Mouse (Mus musculus): ENCODE data around the gene Men1. TPM values are rescaled to one million over a fixed set of nuclear protein-coding genes. Genes with fewer than 3 reads are reported as not detected.

Men1 gene
- polyA plus RNA-seq, 1 experiment from 2014 or later, result 91.8 TPM

DNA sequence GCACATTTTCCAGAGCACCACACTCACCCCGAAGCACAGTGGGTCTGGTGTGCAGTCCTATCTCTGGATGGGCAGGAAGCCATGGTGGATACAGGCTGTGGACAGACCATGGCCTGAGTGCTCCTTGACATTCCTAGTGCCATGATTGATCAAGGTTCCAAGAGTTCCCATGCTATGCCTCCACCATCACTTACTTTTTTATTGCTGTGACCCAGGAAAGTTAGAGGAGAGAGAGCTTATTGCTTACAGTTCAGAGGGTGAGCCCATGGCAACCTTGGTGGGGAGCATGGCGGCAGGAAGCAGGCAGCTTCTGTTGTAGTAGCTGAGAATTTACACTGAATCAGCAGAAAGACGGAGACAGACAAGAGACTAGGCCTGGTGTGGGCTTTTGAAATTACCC, 26.5 kb downstream of the Men1 start:
- Histone ChIP-seq H3K27ac (no peak overlapping the region), H3K27me3 (no peaks in the 10 kb centered on the region), H3K9me3 (replicated peaks) (no peaks in the 10 kb centered on the region), H3K4me1 (peaks cover 22% of the 10 kb centered on the region), H3K36me3 (peaks cover 18% of the 10 kb centered on the region), H3K4me2 (no peak overlapping the region), H3K4me3 (replicated peaks) (no peak overlapping the region), H3K9ac (no peak overlapping the region)
- 90% methylated on average over 3 of the region's 3 CpGs for WGBS
- no peak for ATAC-seq (replicated peaks; ENCODE audit: low FRiP score)

DNA sequence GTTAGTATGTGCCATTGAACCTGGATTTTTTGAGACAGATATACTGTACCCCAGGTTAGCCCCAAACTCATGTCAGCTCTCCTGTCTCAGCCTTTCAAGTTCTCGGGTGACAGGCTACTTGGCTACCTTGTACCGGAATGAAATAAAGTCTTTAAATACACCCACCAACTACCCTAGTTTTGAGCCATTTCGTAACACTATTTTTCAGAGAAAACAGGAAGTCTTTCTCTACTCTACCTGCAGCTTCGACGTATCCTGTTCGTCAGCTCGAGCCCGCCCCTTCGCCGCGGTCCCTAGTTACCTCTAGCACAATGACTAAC, 28.3 kb downstream of the Men1 start:
- 1% methylated on average over 11 of the region's 11 CpGs for WGBS
- Histone ChIP-seq H3K4me1 (peaks cover 31% of the 10 kb centered on the region), H3K4me2 (peak overlapping the region; percentile 80), H3K36me3 (peaks cover 36% of the 10 kb centered on the region), H3K9me3 (replicated peaks) (no peaks in the 10 kb centered on the region), H3K4me3 (replicated peaks) (peak overlapping the region; percentile 96), H3K27me3 (no peaks in the 10 kb centered on the region), H3K9ac (peak overlapping the region; percentile 41), H3K27ac (peak overlapping the region; percentile 98)
- ATAC-seq (replicated peaks; ENCODE audit: low FRiP score), result no peak

DNA sequence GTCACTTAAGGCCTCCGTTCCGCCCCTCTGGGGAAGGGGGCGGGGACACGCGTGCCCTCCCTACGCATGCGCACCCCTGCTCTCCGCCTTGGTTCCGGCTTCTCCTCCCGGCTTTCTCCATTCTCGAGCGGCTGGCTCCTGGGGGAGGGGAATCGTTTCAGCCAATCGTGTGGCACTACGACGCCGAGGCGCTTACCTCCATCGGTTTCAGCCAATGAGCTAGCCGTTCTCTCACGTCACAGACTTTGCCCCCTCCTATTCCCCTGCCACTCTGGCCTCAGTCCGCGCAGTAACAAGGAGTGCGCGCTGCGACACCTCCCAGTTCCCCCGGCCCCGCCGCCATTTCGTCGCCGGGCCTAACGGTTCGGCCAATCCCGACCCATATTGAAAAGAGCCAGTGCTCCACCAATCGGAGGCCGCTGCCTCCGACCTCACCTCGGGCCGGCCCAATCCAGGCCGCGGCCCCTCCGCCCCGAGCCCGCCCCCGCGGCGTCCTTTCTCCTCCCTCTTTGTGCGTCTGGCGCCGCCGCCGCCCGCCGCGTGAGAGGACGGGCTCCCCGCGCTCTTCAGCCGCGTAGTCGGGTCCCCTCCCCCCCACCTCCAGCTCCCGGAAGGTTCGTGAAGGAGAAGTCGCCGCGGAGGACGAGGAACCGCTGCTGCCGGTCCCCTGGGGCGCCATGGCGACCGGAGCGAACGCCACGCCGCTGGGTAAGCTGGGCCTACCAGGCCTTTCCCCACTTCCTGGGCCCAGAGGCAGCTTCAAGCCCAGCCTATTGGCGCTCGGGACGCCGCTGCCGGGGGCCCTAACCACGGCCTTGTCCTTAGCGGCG, 28.8 kb downstream of the Men1 start, which contains the start of gene Sf1:
TSS of gene Sf1 (plus strand) at position 280 of the 830 bp plus-strand sequence.
- peak; percentile 98 for ATAC-seq (replicated peaks; ENCODE audit: low FRiP score)
- H3K9me3 ChIP-seq (replicated peaks), result no peaks in the 10 kb centered on the region
- peaks cover 42% of the 10 kb centered on the region for H3K36me3 ChIP-seq
- H3K27ac ChIP-seq, result peak within 1 kb of the TSS; percentile 98
- H3K4me3 ChIP-seq (replicated peaks), result peak within 1 kb of the TSS; percentile 96
- H3K9ac ChIP-seq, result peak within 1 kb of the TSS; percentile 99
- under 1% methylated on average over 84 of the region's 85 CpGs for WGBS
- H3K4me2 ChIP-seq, result peak within 1 kb of the TSS; percentile 80
- H3K4me1 ChIP-seq, result peaks cover 31% of the 10 kb centered on the region
- no peaks in the 10 kb centered on the region for H3K27me3 ChIP-seq

DNA sequence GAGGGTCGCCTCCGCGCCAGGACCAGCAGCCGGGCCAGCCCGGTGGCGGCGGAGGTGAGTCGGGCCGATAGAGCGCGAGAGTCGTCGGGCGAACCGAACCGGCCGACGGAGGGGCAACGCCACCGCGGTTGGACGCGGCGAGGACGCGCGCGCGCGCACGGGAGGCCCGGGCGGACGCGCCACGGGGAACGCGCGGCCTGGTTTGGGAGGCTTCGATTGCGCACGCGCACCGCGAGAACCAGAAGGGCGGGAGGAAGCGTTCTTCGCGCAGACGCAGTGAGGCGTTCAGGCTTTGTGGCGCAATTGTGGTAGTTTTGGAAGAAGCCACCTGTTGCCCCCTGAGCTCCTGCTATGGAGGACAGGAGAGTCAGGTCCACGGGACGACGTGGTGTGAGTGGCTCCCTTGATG, 29.5 kb downstream of the Men1 start:
- H3K9ac ChIP-seq, result peak overlapping the region; percentile 99
- H3K4me1 ChIP-seq, result peaks cover 31% of the 10 kb centered on the region
- peak overlapping the region; percentile 80 for H3K4me2 ChIP-seq
- peak overlapping the region; percentile 98 for H3K27ac ChIP-seq
- H3K4me3 ChIP-seq (replicated peaks), result peak overlapping the region; percentile 96
- H3K36me3 ChIP-seq, result peaks cover 48% of the 10 kb centered on the region
- WGBS, result under 1% methylated on average over 55 of the region's 55 CpGs
- H3K9me3 ChIP-seq (replicated peaks), result no peaks in the 10 kb centered on the region
- H3K27me3 ChIP-seq, result no peaks in the 10 kb centered on the region
- peak; percentile 2; the same call in 1 of the 2 replicates for ATAC-seq (replicated peaks; ENCODE audit: low FRiP score)

DNA sequence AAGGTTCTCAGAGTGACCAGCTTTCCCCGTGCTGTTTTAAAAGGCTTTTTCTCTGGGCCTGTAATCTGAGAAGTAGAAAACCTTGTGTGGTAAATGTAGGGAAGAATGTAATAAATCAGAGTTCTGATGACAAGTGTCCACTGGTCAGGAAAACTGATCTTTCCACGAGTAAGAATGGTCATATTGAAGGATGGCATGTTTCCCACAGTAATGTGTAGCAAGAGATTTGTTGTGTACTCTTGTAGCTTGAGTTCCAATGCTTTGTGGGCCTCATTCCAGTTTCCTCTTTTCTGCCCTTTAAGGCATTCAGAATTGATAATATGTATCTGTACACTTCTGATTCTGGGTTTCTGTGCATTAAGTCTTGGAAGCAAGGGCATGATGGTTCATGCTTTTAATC, 30.1 kb downstream of the Men1 start:
- H3K9ac ChIP-seq, result peak overlapping the region; percentile 99
- ATAC-seq (replicated peaks; ENCODE audit: low FRiP score), result no peak
- H3K27me3 ChIP-seq, result no peaks in the 10 kb centered on the region
- peaks cover 53% of the 10 kb centered on the region for H3K36me3 ChIP-seq
- peak overlapping the region; percentile 96 for H3K4me3 ChIP-seq (replicated peaks)
- H3K9me3 ChIP-seq (replicated peaks), result no peaks in the 10 kb centered on the region
- H3K4me2 ChIP-seq, result peak overlapping the region; percentile 80
- WGBS, result 0% methylated on average over 2 of the region's 2 CpGs
- peak overlapping the region; percentile 98; the same call in 1 of the 2 replicates for H3K27ac ChIP-seq
- peaks cover 31% of the 10 kb centered on the region for H3K4me1 ChIP-seq

DNA sequence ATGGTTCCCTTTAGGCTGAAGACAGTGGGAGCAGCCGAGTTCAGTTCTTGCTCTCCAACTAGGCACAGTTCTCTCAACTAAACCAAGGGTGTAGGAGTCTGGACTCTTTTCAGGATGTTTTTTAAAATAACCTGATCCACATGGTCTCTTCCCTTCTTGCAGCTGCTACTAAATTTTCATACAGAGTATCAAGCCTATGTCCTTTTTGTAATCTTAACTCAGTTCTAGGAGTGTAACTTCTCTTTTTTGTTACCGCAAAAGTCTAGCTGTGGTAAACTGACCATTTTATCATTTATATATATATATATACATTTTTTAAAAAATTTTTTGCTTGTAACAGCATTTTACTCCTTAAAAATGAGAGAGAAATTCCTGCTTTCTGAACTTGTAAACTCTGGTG, 35.4 kb downstream of the Men1 start:
- no peak for ATAC-seq (replicated peaks; ENCODE audit: low FRiP score)
- no peak overlapping the region for H3K9ac ChIP-seq
- H3K27me3 ChIP-seq, result no peaks in the 10 kb centered on the region
- H3K9me3 ChIP-seq (replicated peaks), result no peaks in the 10 kb centered on the region
- peaks cover 98% of the 10 kb centered on the region for H3K36me3 ChIP-seq
- peaks cover 19% of the 10 kb centered on the region for H3K4me1 ChIP-seq
- H3K4me2 ChIP-seq, result no peak overlapping the region
- 92% methylated on average over 2 of the region's 2 CpGs for WGBS
- no peak overlapping the region for H3K27ac ChIP-seq
- H3K4me3 ChIP-seq (replicated peaks), result no peak overlapping the region

DNA sequence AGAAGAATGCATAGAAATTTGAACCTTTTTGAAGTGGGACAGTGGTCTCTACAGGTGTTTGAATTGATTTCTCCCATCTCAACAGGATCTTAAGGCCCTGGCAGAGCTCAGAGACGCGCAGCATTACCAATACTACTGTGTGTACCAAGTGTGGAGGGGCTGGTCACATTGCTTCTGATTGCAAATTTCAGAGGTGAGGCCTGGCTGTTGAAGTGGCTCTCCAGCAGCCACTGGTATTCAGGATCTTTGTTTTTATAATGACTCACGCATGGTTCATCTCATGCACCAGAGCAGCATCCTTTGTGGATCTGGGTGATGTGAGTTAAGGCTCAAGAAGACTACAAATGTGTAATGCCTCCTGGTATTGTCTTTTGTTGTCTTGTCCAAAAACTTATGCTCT, 37.7 kb downstream of the Men1 start:
- ATAC-seq (replicated peaks; ENCODE audit: low FRiP score), result no peak
- Histone ChIP-seq H3K36me3 (peaks cover 99% of the 10 kb centered on the region), H3K9me3 (replicated peaks) (no peaks in the 10 kb centered on the region), H3K27ac (no peak overlapping the region), H3K4me3 (replicated peaks) (no peak overlapping the region), H3K4me2 (no peak overlapping the region), H3K27me3 (no peaks in the 10 kb centered on the region), H3K9ac (no peak overlapping the region), H3K4me1 (peaks cover 1% of the 10 kb centered on the region; the same call in 1 of the 2 replicates)
- 92% methylated on average over 3 of the region's 3 CpGs for WGBS

DNA sequence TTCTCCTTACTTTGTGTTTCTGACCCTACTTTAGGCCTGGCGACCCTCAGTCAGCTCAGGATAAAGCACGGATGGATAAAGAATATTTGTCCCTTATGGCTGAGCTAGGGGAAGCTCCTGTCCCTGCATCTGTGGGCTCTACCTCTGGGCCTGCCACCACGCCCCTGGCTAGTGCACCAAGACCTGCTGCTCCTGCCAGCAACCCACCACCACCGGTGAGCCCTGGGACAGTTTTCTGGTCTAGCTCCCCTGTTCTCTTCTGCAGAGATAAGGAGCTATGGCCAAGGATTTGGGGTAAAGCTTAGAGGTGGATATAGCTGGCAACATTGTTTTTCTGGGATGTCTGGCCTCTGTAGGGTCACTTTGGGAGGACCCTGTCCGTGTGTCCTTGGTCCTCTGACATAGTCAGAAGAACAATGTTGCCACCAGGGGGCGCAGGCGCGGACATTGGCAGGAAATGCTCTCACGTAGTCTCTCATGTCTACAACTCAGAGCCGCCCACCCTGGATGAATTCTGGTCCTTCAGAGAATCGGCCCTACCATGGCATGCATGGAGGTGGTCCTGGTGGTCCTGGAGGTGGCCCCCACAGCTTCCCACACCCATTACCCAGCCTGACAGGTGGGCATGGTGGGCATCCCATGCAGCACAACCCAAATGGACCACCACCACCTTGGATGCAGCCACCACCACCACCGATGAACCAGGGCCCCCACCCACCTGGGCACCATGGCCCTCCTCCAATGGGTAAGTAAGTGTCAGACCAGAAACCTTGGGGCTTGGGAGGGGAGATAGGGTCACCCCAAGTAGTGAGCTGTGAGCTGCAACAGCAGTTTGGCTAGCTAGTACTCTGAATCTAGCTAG, 39.0 kb downstream of the Men1 start:
- ATAC-seq (replicated peaks; ENCODE audit: low FRiP score), result 0 out of 2 replicates have a peak, but pooled peaks have one; percentile 19
- no peak overlapping the region for H3K4me2 ChIP-seq
- no peak overlapping the region for H3K9ac ChIP-seq
- no peaks in the 10 kb centered on the region for H3K9me3 ChIP-seq (replicated peaks)
- 64% methylated on average over 12 of the region's 12 CpGs for WGBS
- H3K4me1 ChIP-seq, result no peaks in the 10 kb centered on the region
- peaks cover 99% of the 10 kb centered on the region for H3K36me3 ChIP-seq
- no peak overlapping the region for H3K4me3 ChIP-seq (replicated peaks)
- no peaks in the 10 kb centered on the region for H3K27me3 ChIP-seq
- H3K27ac ChIP-seq, result no peak overlapping the region

DNA sequence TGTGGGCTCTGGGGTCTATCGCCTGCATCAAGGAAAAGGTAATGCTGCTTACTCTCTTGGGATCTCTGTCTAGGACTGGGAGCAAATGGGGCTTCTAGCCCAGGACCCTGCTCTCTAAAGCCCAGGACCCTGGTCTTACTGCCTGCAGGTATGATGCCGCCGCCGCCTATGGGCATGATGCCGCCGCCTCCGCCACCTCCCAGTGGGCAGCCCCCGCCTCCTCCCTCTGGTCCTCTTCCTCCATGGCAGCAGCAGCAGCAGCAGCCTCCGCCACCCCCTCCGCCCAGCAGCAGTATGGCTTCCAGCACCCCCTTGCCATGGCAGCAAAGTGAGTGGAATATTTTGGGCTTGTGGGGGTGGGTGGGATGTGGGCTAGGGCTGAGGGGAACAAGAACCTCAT, 39.8 kb downstream of the Men1 start:
- H3K4me2 ChIP-seq, result no peak overlapping the region
- no peak overlapping the region for H3K9ac ChIP-seq
- ATAC-seq (replicated peaks; ENCODE audit: low FRiP score), result no peak
- H3K9me3 ChIP-seq (replicated peaks), result no peaks in the 10 kb centered on the region
- H3K4me1 ChIP-seq, result no peaks in the 10 kb centered on the region
- H3K27ac ChIP-seq, result no peak overlapping the region
- no peaks in the 10 kb centered on the region for H3K27me3 ChIP-seq
- peaks cover 100% of the 10 kb centered on the region for H3K36me3 ChIP-seq
- H3K4me3 ChIP-seq (replicated peaks), result no peak overlapping the region
- 92% methylated on average over 10 of the region's 10 CpGs for WGBS

DNA sequence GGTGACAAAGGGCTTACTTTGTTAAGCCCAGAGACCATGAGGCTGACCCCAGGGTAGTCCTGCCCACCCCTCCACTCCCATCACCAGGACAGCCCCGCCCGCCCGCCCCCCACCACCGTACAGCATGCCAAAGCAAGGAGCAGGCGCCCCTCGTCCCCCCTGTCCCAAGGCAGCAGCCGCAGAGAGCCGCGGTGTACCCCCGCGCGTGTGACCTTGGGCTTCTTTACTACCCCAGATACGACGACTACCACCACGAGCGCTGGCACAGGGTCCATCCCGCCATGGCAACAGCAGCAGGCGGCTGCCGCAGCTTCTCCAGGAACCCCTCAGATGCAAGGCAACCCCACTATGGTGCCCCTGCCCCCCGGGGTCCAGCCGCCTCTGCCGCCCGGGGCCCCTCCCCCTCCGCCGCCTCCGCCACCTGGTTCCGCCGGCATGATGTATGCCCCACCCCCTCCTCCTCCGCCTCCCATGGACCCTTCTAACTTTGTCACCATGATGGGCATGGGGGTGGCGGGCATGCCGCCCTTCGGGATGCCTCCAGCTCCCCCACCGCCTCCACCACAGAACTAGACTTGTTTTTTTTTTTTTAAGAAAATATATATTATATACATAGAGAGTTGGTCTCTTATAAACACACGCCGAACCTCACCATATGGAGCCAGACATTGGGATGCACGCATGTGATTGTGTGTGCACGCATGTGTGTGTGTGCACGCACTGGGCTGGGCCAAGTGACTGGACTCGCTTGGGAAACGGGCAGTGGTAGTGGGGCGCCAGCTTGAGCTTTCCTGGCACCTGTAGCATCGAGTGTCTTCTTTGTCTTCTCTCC, 40.9 kb downstream of the Men1 start:
- H3K4me1 ChIP-seq, result no peaks in the 10 kb centered on the region
- no peaks in the 10 kb centered on the region for H3K27me3 ChIP-seq
- no peak overlapping the region for H3K4me3 ChIP-seq (replicated peaks)
- peak; percentile 47 for ATAC-seq (replicated peaks; ENCODE audit: low FRiP score)
- H3K27ac ChIP-seq, result no peak overlapping the region
- H3K4me2 ChIP-seq, result no peak overlapping the region
- no peaks in the 10 kb centered on the region for H3K9me3 ChIP-seq (replicated peaks)
- peaks cover 94% of the 10 kb centered on the region for H3K36me3 ChIP-seq
- 94% methylated on average over 40 of the region's 42 CpGs for WGBS
- no peak overlapping the region for H3K9ac ChIP-seq

DNA sequence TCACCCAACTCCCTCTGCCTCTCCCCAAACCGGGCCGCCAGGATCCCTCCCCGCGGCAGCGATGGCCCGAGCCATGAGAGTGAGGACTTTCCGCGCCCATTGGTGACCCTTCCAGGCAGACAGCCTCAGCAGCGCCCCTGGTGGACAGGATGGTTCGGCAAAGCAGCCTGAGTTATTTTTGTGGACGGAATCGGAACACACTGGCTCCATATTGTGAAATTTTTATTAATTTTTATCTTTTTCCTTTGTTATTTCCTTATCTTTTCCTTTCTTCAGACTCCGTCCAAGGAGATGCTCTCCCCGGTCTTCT, 41.4 kb downstream of the Men1 start:
- no peak overlapping the region for H3K27ac ChIP-seq
- H3K9me3 ChIP-seq (replicated peaks), result no peaks in the 10 kb centered on the region
- WGBS, result 80% methylated on average over 14 of the region's 14 CpGs
- no peaks in the 10 kb centered on the region for H3K27me3 ChIP-seq
- no peak for ATAC-seq (replicated peaks; ENCODE audit: low FRiP score)
- no peak overlapping the region for H3K4me2 ChIP-seq
- H3K4me1 ChIP-seq, result no peaks in the 10 kb centered on the region
- H3K36me3 ChIP-seq, result peaks cover 88% of the 10 kb centered on the region
- H3K4me3 ChIP-seq (replicated peaks), result no peak overlapping the region
- H3K9ac ChIP-seq, result no peak overlapping the region
